Mouse (Mus musculus) MEL (cell line): ENCODE measurements around the gene Malsu1.

Source experiments
- CTCF ChIP-seq, 3 experiments: IDR thresholded peaks in 2 of 3; conservative IDR thresholded peaks in 1 of 3; 2 replicates each; pipeline ENCODE4 v1.5.1; 2011 to 2012; ENCODE audit warnings: low read length in 3 of 3, low read depth in 2 of 3, mild to moderate bottlenecking in 2 of 3, improper control_type of control experiment in 1 of 3, inconsistent platforms in 1 of 3, mixed read lengths in 1 of 3, moderate library complexity in 1 of 3; ENCODE audit not compliant: control insufficient read depth in 1 of 3, insufficient read depth in 1 of 3, poor library complexity in 1 of 3, severe bottlenecking in 1 of 3
- EP300 ChIP-seq, 2 experiments: IDR thresholded peaks; 2 replicates each; pipeline ENCODE4 v1.6.1; 2011; ENCODE audit warnings: improper control_type of control experiment in 2 of 2, low read length in 2 of 2, low read depth in 1 of 2, mild to moderate bottlenecking in 1 of 2
- GATA1 ChIP-seq: IDR thresholded peaks from 2 replicates; pipeline ENCODE4 v1.6.1; 2011; ENCODE audit warnings: low read depth, low read length, improper control_type of control experiment
- JUND ChIP-seq: IDR thresholded peaks from 2 replicates; pipeline ENCODE4 v1.6.1; 2011; ENCODE audit warnings: low read depth, mild to moderate bottlenecking, improper control_type of control experiment, low read length
- MAX ChIP-seq: IDR thresholded peaks from 2 replicates; pipeline ENCODE4 v1.6.1; 2011; ENCODE audit warnings: low read length, improper control_type of control experiment
- MEF2A ChIP-seq: IDR thresholded peaks from 2 replicates; pipeline ENCODE4 v1.6.1; 2014; ENCODE audit warnings: low read depth, mild to moderate bottlenecking, inconsistent platforms, low read length, improper control_type of control experiment; ENCODE audit not compliant: poor library complexity, insufficient replicate concordance, severe bottlenecking; ENCODE audit errors: extremely low read depth
- POLR2A ChIP-seq, 2 experiments: IDR thresholded peaks; 2 replicates each; pipeline ENCODE4 v1.6.1; 2011 to 2012; ENCODE audit warnings: low read length in 2 of 2, mild to moderate bottlenecking in 2 of 2, control low read depth in 1 of 2, improper control_type of control experiment in 1 of 2, low read depth in 1 of 2, moderate library complexity in 1 of 2; ENCODE audit not compliant: control insufficient read depth in 1 of 2, insufficient read depth in 1 of 2, poor library complexity in 1 of 2
- RAD21 ChIP-seq: IDR thresholded peaks from 2 replicates; pipeline ENCODE4 v1.6.1; 2011; ENCODE audit warnings: mild to moderate bottlenecking, low read depth, low read length, improper control_type of control experiment
- SIN3A ChIP-seq: IDR thresholded peaks from 2 replicates; pipeline ENCODE4 v1.6.1; 2012; ENCODE audit warnings: low read length, improper control_type of control experiment, inconsistent platforms
- ZNF384 ChIP-seq: IDR thresholded peaks from 2 replicates; pipeline ENCODE4 v1.6.1; 2012; ENCODE audit warnings: low read depth, mild to moderate bottlenecking, inconsistent platforms, low read length, improper control_type of control experiment

- no peak for TF ChIP-seq SIN3A
- TF ChIP-seq POLR2A (IDR thresholded peaks at IDR 0.05; ENCODE audit: control insufficient read depth in 1 of 2, insufficient read depth in 1 of 2, low read depth in 1 of 2, low read length in 2 of 2, poor library complexity in 1 of 2): no peak
- TF ChIP-seq ZNF384: no peak
- TF ChIP-seq MAX: no peak
- TF ChIP-seq GATA1: no peak
- TF ChIP-seq EP300 (IDR thresholded peaks at IDR 0.05; ENCODE audit: low read depth in 1 of 2, low read length in 2 of 2): no peak
- no peak for TF ChIP-seq RAD21
- TF ChIP-seq CTCF (IDR thresholded peaks at IDR 0.05 in 2 of 3, conservative IDR thresholded peaks at IDR 0.05 in 1 of 3; ENCODE audit: control insufficient read depth in 1 of 3, insufficient read depth in 1 of 3, low read depth in 2 of 3, low read length in 3 of 3, poor library complexity in 1 of 3, severe bottlenecking in 1 of 3): no peak
- no peak for TF ChIP-seq MEF2A
- TF ChIP-seq JUND: no peak
These were observed 40.9 kb downstream of the Malsu1 start for GRCm38 (mm10) chr6:49114457-49114856.
